Mouse (Mus musculus) layer of hippocampus, adult 8-10 months (tissue): ENCODE results near the gene Fam198a. TPM values are rescaled to one million over a fixed set of nuclear protein-coding genes. Genes with fewer than 3 reads are reported as not detected.

Source experiments
- DNase-seq, 2 experiments: peaks; one replicate each; pipeline ENCODE4 v3.0.0; 2022; ENCODE audit warnings: low spot score in 2 of 2
- total RNA-seq, 4 experiments: library from RNA; stranded (reverse); gene quantifications; 2 replicates each; pipeline ENCODE4 v1.2.4; 2022

Gene Fam198a
- total RNA-seq, 4 experiments from 2014 or later, result 5.4 to 7.6 (median 7.0) TPM

- no peak for DNase-seq
Measured at GRCm38 (mm10) chr9:121925959-121926358, 24.8 kb upstream of the Fam198a start.

- DNase-seq, result no peak
Measured at GRCm38 (mm10) chr9:121926634-121927405, 24.0 kb upstream of the Fam198a start.

DNA sequence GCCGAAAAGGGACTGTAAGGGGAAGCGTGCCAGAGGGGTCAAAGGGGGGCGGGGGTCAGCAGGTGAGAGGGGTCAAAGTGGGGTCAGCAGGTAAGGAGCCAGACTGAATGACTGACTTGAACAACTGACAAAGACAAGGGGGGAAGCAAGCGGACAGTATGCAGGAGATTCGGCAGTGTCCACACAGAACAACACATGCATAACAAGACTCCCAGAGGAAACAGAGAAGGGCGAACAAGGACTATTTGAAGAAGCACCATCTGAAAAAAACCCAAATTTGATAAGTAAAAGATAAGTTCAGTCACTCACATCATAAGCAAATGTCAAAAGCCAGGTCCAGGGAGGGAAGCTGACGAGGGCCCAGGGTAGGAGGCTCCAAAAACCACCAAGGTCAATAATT, 23.1 kb upstream of the Fam198a start:
- DNase-seq, result no peak

GRCm38 (mm10) chr9:121928498-121928897, 22.3 kb upstream of the Fam198a start:
- peak in 1 of 2 experiments; percentile 68 for DNase-seq

DNA sequence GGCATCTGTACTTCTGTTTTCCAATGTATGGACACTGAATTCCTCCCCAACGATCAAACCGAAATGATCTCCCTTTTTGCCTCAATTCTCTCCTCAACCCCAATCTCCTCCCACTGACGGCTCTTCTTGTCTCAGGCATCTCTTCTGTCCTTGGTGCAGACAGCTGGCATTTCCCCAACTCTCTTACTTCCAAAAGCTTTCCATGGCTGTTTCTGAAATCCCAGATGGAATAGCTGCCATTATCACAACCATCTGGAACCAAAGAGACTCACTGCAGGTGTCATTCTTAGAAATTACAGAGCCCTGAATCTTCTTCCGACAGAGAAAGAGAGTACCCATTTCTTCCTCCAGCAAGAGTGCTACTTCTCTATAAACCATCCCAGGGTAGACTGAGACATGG, 15.9 kb upstream of the Fam198a start:
- DNase-seq, result no peak

DNA sequence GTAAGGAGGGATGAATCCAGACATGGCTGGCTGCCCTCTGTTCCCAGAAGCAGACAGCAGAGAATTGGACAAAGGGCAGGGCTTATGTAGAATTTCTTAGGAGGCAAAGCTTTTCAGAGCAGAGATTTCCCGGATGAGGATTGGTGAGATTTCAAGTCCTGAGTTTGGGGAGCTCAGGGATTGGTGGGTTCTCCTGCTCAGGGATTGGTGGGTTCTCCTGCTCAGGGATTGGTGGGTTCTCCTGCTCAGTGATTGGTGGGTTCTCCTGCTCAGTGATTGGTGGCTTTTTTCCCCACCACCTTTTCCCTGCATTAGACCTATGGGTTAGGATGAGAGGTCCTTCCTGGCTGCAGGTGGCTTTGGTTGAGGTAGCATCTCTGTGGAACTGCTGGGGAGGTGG, 13.8 kb upstream of the Fam198a start:
- no peak for DNase-seq

DNA sequence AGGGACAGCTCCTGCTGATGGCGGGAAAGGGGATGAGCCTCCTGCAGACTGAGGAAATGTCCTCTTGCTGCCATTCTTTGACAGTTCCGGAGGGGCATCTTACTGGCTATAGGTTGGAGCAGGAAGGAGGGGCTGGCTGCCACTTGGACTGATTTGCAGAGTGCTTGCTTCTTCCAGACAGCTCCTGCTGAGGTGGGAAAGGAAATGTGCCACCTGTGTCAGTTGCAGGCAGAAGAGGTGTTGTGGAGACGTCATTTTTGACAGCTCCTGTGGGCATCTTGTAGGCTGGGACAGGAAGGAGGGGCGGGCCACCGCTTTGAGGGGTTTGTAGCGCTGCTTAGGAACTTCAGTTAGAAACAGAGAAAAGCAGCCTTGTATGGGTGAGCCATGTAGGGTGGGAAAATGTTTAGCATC, 13.3 kb upstream of the Fam198a start:
- DNase-seq, result no peak

- DNase-seq, result no peak
Measured at GRCm38 (mm10) chr9:121937944-121938355, 12.8 kb upstream of the Fam198a start.

DNA sequence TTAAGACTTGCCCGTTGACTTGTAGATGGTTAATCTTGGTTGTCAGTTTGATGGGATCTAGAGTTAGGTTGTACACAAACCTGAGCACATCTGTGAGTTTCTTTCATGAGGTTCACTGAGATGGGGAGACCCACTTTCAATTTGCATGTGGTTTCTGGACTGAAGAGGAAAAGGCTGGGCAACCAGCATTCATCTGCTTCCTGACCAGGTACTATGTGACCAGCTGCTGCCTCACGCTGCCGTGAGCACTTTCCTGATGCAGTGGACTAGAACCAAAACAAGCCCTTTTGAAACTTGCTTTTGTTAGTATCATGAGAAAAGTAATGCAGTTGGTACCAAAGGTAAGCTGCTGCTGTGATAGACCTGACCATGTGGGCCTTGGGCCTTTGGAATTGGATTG, 7.8 kb upstream of the Fam198a start:
- no peak for DNase-seq

DNA sequence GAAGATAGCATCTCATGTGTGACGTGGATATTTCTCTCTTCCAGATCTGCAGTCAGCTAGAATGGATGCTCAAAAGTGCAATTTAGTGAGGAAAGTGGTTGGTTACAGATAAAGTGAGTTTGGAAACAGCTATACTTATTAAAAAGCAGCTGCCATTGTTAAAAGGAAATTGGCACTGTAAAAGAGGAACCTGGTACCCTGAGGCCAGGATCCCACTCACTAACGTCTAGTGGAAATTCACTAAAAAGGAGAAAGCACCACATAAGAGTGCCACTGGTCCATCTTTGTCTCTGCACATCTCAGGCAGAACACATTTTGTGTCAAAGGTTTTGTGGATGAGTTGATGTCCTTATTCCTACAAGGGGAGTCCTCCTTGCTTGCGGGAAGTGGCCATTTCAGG, 7.2 kb upstream of the Fam198a start:
- no peak for DNase-seq

- DNase-seq, result peak; percentile 50 to 81
Measured at GRCm38 (mm10) chr9:121947784-121948183, 3.0 kb upstream of the Fam198a start.

GRCm38 (mm10) chr9:121948431-121948830, 2.4 kb upstream of the Fam198a start:
- DNase-seq, result no peak

GRCm38 (mm10) chr9:121951114-121951423, 281 bp downstream of the Fam198a start:
- no peak for DNase-seq

DNA sequence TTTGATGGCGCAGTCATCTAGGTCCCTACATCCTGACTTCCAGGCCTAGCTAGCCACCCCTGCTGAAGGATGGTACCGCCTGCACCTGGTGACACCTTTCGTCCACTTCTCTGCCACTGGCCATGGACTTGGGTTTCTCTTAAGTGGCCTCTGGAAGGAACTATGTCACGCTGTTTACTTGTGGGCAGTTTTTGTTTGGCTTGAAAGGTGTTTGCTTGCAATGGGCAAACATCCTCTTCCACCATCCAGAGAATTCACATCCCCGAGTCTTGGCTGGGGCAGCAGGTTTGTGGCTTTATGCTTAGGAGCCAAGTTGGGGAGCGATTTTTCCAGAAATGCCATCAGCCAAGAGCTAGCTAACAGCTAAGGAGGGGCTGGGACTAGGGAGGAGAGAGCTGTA, 1.8 kb downstream of the Fam198a start:
- DNase-seq, result no peak

DNA sequence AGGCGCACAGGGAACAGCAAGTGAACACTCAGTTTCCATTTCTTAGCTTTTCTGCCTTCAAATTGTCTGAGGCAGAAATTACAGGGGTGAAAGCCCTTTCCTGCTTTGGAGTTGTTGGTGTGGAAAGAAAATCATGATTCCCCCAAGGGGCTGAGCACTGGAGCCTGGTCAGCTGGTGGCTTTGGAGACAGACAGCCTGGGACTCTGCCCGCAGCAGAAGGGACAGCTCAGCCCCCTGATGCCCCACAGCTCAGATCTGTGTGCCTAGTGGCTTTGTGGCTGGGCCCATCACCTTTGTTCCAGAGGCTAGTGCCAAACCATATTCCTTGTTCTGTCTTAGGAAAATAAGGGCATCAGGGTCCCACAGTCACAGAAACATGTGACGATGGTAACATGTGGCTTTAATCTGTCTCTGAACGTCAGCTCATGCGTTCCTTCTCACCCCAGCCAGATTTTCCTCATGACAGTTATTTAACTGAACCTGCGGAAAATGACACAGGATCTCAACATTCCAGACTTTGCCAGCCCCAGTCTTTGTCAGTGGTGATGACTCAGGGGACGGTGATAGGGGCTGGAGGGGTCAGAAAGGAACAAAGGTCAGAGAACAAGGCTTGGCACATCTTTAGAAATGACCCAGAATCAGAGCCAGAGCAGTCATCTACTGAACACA, 9.3 kb downstream of the Fam198a start:
- no peak for DNase-seq

- no peak for DNase-seq
Measured at GRCm38 (mm10) chr9:121964941-121965340, 14.2 kb downstream of the Fam198a start.

DNA sequence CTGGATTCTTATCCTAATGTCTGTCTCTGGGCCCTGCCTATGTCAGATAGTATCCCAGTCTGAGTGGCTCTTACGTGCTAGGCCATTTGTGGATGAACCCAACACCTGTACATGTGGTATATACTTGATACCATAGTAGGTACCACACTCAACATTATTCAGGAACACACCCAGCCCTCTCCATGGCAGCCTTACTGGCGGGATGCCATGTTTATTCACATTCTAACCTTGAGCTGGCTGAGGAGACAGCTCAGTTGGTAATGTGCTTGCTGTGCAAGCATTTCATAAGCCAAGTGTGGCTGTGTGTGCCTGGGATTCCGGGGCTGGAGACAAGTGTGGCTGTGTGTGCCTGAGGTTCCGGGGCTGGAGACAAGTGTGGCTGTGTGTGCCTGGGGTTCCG, 17.5 kb downstream of the Fam198a start:
- no peak for DNase-seq

GRCm38 (mm10) chr9:121969841-121970381, 19.1 kb downstream of the Fam198a start:
- DNase-seq, result no peak

DNA sequence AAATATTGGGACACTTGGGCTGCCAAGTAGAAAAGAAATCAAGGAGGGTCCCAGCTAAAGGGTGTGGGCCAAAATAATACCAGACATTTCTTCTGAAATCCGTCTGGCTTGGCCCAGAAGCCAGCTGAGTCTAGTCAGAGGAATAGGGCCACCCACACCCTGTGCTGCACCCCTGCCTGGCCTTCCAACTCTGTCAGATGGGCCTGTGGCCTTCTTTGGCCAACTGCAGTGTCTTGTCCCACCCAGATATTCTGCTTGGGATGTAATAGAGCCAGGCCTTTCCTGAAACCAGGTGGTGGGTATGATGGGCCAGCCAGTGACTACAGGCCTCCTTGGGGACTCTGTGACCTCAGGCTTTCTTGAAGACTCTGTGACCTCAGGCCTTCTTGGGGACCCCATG, 22.4 kb downstream of the Fam198a start:
- DNase-seq, result no peak

GRCm38 (mm10) chr9:121974141-121974986, 23.6 kb downstream of the Fam198a start:
- peak in 1 of 2 experiments; percentile 56 for DNase-seq

GRCm38 (mm10) chr9:121975321-121975720, 24.5 kb downstream of the Fam198a start:
- DNase-seq, result no peak

DNA sequence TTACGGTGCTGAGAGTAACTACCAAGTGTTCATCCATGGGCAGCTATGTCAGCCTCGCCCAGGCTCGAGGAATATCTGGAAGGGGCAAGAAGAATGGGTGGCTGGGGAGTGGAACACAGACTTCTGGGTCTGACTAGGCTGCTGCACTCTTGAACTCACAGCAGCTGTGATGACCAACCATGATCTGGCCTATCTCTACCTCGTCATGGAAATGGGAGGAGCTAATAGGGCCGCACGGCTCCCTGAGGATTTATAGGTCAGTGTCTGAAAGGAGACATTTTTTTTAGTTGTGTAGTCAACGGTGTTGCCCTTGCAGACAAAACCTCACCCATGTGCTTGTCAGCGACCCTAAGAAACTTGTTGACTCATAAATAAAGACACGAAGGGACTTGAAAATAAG, 30.3 kb downstream of the Fam198a start:
- no peak for DNase-seq
